Mouse (Mus musculus): ENCODE data around the gene Cd200. TPM values are rescaled to one million over a fixed set of nuclear protein-coding genes. Genes with fewer than 3 reads are reported as not detected.

Gene Cd200
- polyA plus RNA-seq, 1 experiment from 2014 or later: 271 TPM

- Histone ChIP-seq H3K4me3 (replicated peaks; ENCODE audit: low read length) (no peak overlapping the region), H3K27ac (ENCODE audit: low read length) (no peak overlapping the region), H3K4me1 (replicated peaks; ENCODE audit: control insufficient read depth, insufficient read depth, low read length) (no peaks in the 10 kb centered on the region), H3K4me2 (ENCODE audit: low read length) (no peak overlapping the region), H3K9ac (replicated peaks; ENCODE audit: low read depth, low read length) (no peak overlapping the region), H3K27me3 (replicated peaks; ENCODE audit: control insufficient read depth, insufficient read depth, low read length) (no peaks in the 10 kb centered on the region), H3K9me3 (ENCODE audit: control insufficient read depth, low read length) (no peaks in the 10 kb centered on the region), H3K36me3 (ENCODE audit: control insufficient read depth, insufficient read depth) (peaks cover 11% of the 10 kb centered on the region)
- no peak for ATAC-seq
- 94% methylated on average over 2 of the region's 2 CpGs for WGBS
These were observed 19.8 kb downstream of the Cd200 start for GRCm38 (mm10) chr16:45389041-45389440.

GRCm38 (mm10) chr16:45381811-45382210, 27.0 kb downstream of the Cd200 start:
- Histone ChIP-seq H3K4me2 (ENCODE audit: low read length) (no peak overlapping the region), H3K9me3 (ENCODE audit: control insufficient read depth, low read length) (no peaks in the 10 kb centered on the region), H3K4me3 (replicated peaks; ENCODE audit: low read length) (no peak overlapping the region), H3K27me3 (replicated peaks; ENCODE audit: control insufficient read depth, insufficient read depth, low read length) (no peaks in the 10 kb centered on the region), H3K4me1 (replicated peaks; ENCODE audit: control insufficient read depth, insufficient read depth, low read length) (no peaks in the 10 kb centered on the region), H3K27ac (ENCODE audit: low read length) (no peak overlapping the region), H3K9ac (replicated peaks; ENCODE audit: low read depth, low read length) (no peak overlapping the region), H3K36me3 (ENCODE audit: control insufficient read depth, insufficient read depth) (peaks cover 8% of the 10 kb centered on the region; the same call in 1 of the 2 replicates)
- 85% methylated on average over 3 of the region's 3 CpGs for WGBS
- ATAC-seq: no peak

- H3K4me1 ChIP-seq (replicated peaks; ENCODE audit: control insufficient read depth, insufficient read depth, low read length): peaks cover 5% of the 10 kb centered on the region; the same call in 1 of the 2 replicates
- H3K9me3 ChIP-seq (ENCODE audit: control insufficient read depth, low read length): no peaks in the 10 kb centered on the region
- H3K4me3 ChIP-seq (replicated peaks; ENCODE audit: low read length): no peak overlapping the region
- H3K27ac ChIP-seq (ENCODE audit: low read length): no peak overlapping the region
- peaks cover 5% of the 10 kb centered on the region; the same call in 1 of the 2 replicates for H3K36me3 ChIP-seq (ENCODE audit: control insufficient read depth, insufficient read depth)
- H3K4me2 ChIP-seq (ENCODE audit: low read length): no peak overlapping the region
- no peak overlapping the region for H3K9ac ChIP-seq (replicated peaks; ENCODE audit: low read depth, low read length)
- ATAC-seq: no peak
- H3K27me3 ChIP-seq (replicated peaks; ENCODE audit: control insufficient read depth, insufficient read depth, low read length): no peaks in the 10 kb centered on the region
- WGBS: 92% methylated on average over 3 of the region's 3 CpGs
These were observed 29.9 kb downstream of the Cd200 start for GRCm38 (mm10) chr16:45378959-45379358.

GRCm38 (mm10) chr16:45378147-45378943, 30.5 kb downstream of the Cd200 start:
- WGBS: 96% methylated on average over 5 of the region's 5 CpGs
- Histone ChIP-seq H3K9ac (replicated peaks; ENCODE audit: low read depth, low read length) (no peak overlapping the region), H3K36me3 (ENCODE audit: control insufficient read depth, insufficient read depth) (peaks cover 5% of the 10 kb centered on the region; the same call in 1 of the 2 replicates), H3K9me3 (ENCODE audit: control insufficient read depth, low read length) (no peaks in the 10 kb centered on the region), H3K27me3 (replicated peaks; ENCODE audit: control insufficient read depth, insufficient read depth, low read length) (no peaks in the 10 kb centered on the region), H3K4me1 (replicated peaks; ENCODE audit: control insufficient read depth, insufficient read depth, low read length) (peaks cover 5% of the 10 kb centered on the region; the same call in 1 of the 2 replicates), H3K4me2 (ENCODE audit: low read length) (no peak overlapping the region), H3K27ac (ENCODE audit: low read length) (no peak overlapping the region), H3K4me3 (replicated peaks; ENCODE audit: low read length) (no peak overlapping the region)
- ATAC-seq: no peak

GRCm38 (mm10) chr16:45377332-45377731, 31.5 kb downstream of the Cd200 start:
- H3K4me3 ChIP-seq (replicated peaks; ENCODE audit: low read length): no peak overlapping the region
- H3K36me3 ChIP-seq (ENCODE audit: control insufficient read depth, insufficient read depth): no peaks in the 10 kb centered on the region
- no peak overlapping the region for H3K27ac ChIP-seq (ENCODE audit: low read length)
- no peaks in the 10 kb centered on the region for H3K27me3 ChIP-seq (replicated peaks; ENCODE audit: control insufficient read depth, insufficient read depth, low read length)
- H3K4me1 ChIP-seq (replicated peaks; ENCODE audit: control insufficient read depth, insufficient read depth, low read length): peaks cover 5% of the 10 kb centered on the region; the same call in 1 of the 2 replicates
- no peaks in the 10 kb centered on the region for H3K9me3 ChIP-seq (ENCODE audit: control insufficient read depth, low read length)
- no peak for ATAC-seq
- H3K4me2 ChIP-seq (ENCODE audit: low read length): no peak overlapping the region
- 86% methylated on average over 4 of the region's 4 CpGs for WGBS
- no peak overlapping the region for H3K9ac ChIP-seq (replicated peaks; ENCODE audit: low read depth, low read length)

- Histone ChIP-seq H3K4me2 (ENCODE audit: low read length) (no peak overlapping the region), H3K36me3 (ENCODE audit: control insufficient read depth, insufficient read depth) (no peaks in the 10 kb centered on the region), H3K27me3 (replicated peaks; ENCODE audit: control insufficient read depth, insufficient read depth, low read length) (no peaks in the 10 kb centered on the region), H3K9me3 (ENCODE audit: control insufficient read depth, low read length) (no peaks in the 10 kb centered on the region), H3K4me1 (replicated peaks; ENCODE audit: control insufficient read depth, insufficient read depth, low read length) (peaks cover 5% of the 10 kb centered on the region; the same call in 1 of the 2 replicates), H3K9ac (replicated peaks; ENCODE audit: low read depth, low read length) (no peak overlapping the region), H3K4me3 (replicated peaks; ENCODE audit: low read length) (no peak overlapping the region), H3K27ac (ENCODE audit: low read length) (no peak overlapping the region)
- no peak for ATAC-seq
- WGBS: 79% methylated on average over 2 of the region's 2 CpGs
These were observed 32.0 kb downstream of the Cd200 start for GRCm38 (mm10) chr16:45376812-45377211.

- Histone ChIP-seq H3K36me3 (ENCODE audit: control insufficient read depth, insufficient read depth) (no peaks in the 10 kb centered on the region), H3K9ac (replicated peaks; ENCODE audit: low read depth, low read length) (no peak overlapping the region), H3K27ac (ENCODE audit: low read length) (no peak overlapping the region), H3K4me3 (replicated peaks; ENCODE audit: low read length) (no peak overlapping the region), H3K4me2 (ENCODE audit: low read length) (no peak overlapping the region), H3K9me3 (ENCODE audit: control insufficient read depth, low read length) (no peaks in the 10 kb centered on the region), H3K27me3 (replicated peaks; ENCODE audit: control insufficient read depth, insufficient read depth, low read length) (no peaks in the 10 kb centered on the region), H3K4me1 (replicated peaks; ENCODE audit: control insufficient read depth, insufficient read depth, low read length) (peaks cover 5% of the 10 kb centered on the region; the same call in 1 of the 2 replicates)
- no peak for ATAC-seq
- WGBS: 68% methylated on average over 4 of the region's 4 CpGs
These were observed 32.6 kb downstream of the Cd200 start for GRCm38 (mm10) chr16:45376294-45376693.

GRCm38 (mm10) chr16:45375506-45376225, 33.2 kb downstream of the Cd200 start:
- no peak overlapping the region for H3K4me3 ChIP-seq (replicated peaks; ENCODE audit: low read length)
- H3K27ac ChIP-seq (ENCODE audit: low read length): no peak overlapping the region
- no peaks in the 10 kb centered on the region for H3K36me3 ChIP-seq (ENCODE audit: control insufficient read depth, insufficient read depth)
- no peaks in the 10 kb centered on the region for H3K27me3 ChIP-seq (replicated peaks; ENCODE audit: control insufficient read depth, insufficient read depth, low read length)
- no peak overlapping the region for H3K9ac ChIP-seq (replicated peaks; ENCODE audit: low read depth, low read length)
- no peak for ATAC-seq
- H3K4me2 ChIP-seq (ENCODE audit: low read length): no peak overlapping the region
- no peaks in the 10 kb centered on the region for H3K9me3 ChIP-seq (ENCODE audit: control insufficient read depth, low read length)
- H3K4me1 ChIP-seq (replicated peaks; ENCODE audit: control insufficient read depth, insufficient read depth, low read length): peaks cover 5% of the 10 kb centered on the region; the same call in 1 of the 2 replicates
- WGBS: 68% methylated on average over 2 of the region's 2 CpGs

- no peak overlapping the region for H3K27ac ChIP-seq (ENCODE audit: low read length)
- peaks cover 5% of the 10 kb centered on the region; the same call in 1 of the 2 replicates for H3K4me1 ChIP-seq (replicated peaks; ENCODE audit: control insufficient read depth, insufficient read depth, low read length)
- H3K4me2 ChIP-seq (ENCODE audit: low read length): no peak overlapping the region
- H3K9me3 ChIP-seq (ENCODE audit: control insufficient read depth, low read length): no peaks in the 10 kb centered on the region
- H3K36me3 ChIP-seq (ENCODE audit: control insufficient read depth, insufficient read depth): no peaks in the 10 kb centered on the region
- 85% methylated on average over 2 of the region's 2 CpGs for WGBS
- no peaks in the 10 kb centered on the region for H3K27me3 ChIP-seq (replicated peaks; ENCODE audit: control insufficient read depth, insufficient read depth, low read length)
- H3K9ac ChIP-seq (replicated peaks; ENCODE audit: low read depth, low read length): no peak overlapping the region
- no peak for ATAC-seq
- no peak overlapping the region for H3K4me3 ChIP-seq (replicated peaks; ENCODE audit: low read length)
These were observed 34.8 kb downstream of the Cd200 start for GRCm38 (mm10) chr16:45374074-45374473.

Measured in forebrain, embryonic 16.5 days (tissue).